Mouse (Mus musculus): ENCODE results near the gene Lenep. TPM values are rescaled to one million over a fixed set of nuclear protein-coding genes. Genes with fewer than 3 reads are reported as not detected.

The Lenep gene
- total and polyA plus RNA-seq, 3 experiments = not detected

GRCm38 (mm10) chr3:89417840-89418169, 15.2 kb upstream of the Lenep start:
- peaks cover 48% of the 10 kb centered on the region for H3K79me2 ChIP-seq (ENCODE audit: control insufficient read depth, insufficient read depth, low read length, poor library complexity)
- H3K4me1 ChIP-seq (ENCODE audit: control insufficient read depth in 1 of 2, insufficient read depth in 2 of 2, low read length in 2 of 2) = peaks cover 18 to 38% of the 10 kb centered on the region in 2 experiments
- peak; percentile 96 for DNase-seq (ENCODE audit: low read depth, low spot score)
- H3K27me3 ChIP-seq (ENCODE audit: control insufficient read depth in 1 of 2, insufficient read depth in 2 of 2, low read length in 2 of 2) = no peaks in the 10 kb centered on the region
- TF ChIP-seq GABPA (IDR thresholded peaks at IDR 0.05; ENCODE audit: low read depth, low read length) = no peak
- TF ChIP-seq HCFC1 (IDR thresholded peaks at IDR 0.05; ENCODE audit: low read depth, low read length) = no peak
- no peak for TF ChIP-seq TBP (IDR thresholded peaks at IDR 0.05; ENCODE audit: low read depth, low read length)
- peak; percentile 85 for TF ChIP-seq NRF1 (IDR thresholded peaks at IDR 0.05; ENCODE audit: insufficient read depth, low read depth, low read length, poor library complexity, severe bottlenecking)
- TF ChIP-seq POLR2AphosphoS2 (IDR thresholded peaks at IDR 0.05; ENCODE audit: low read length) = no peak
- peak in 1 of 2 experiments; percentile 78; a peak in 2 of 4 replicates for TF ChIP-seq POLR2A (IDR thresholded peaks at IDR 0.05; ENCODE audit: control insufficient read depth in 1 of 2, insufficient read depth in 1 of 2, low read depth in 1 of 2, low read length in 2 of 2, poor library complexity in 1 of 2)
- TF ChIP-seq USF1 (IDR thresholded peaks at IDR 0.05; ENCODE audit: low read depth, low read length) = no peak
- no peak for TF ChIP-seq RAD21 (IDR thresholded peaks at IDR 0.05; ENCODE audit: low read depth, low read length)
- H3K36me3 ChIP-seq (ENCODE audit: control insufficient read depth in 1 of 2, insufficient read depth in 2 of 2, low read length in 2 of 2) = peaks cover 7 to 40% of the 10 kb centered on the region in 2 experiments
- no peaks in the 10 kb centered on the region for H3K9me3 ChIP-seq (replicated peaks; ENCODE audit: insufficient read depth, low read length)
- H3K27ac ChIP-seq (ENCODE audit: control insufficient read depth, low read depth, low read length) = peak overlapping the region; percentile 87
- H3K4me3 ChIP-seq (ENCODE audit: control insufficient read depth in 1 of 2, insufficient read depth in 1 of 2, low read depth in 2 of 2, low read length in 2 of 2) = peak overlapping the region; percentile 75 to 92
- peak overlapping the region; percentile 81 for H3K9ac ChIP-seq (ENCODE audit: control insufficient read depth, low read depth, low read length, poor library complexity, severe bottlenecking)

- TF ChIP-seq MEF2A (IDR thresholded peaks at IDR 0.05; ENCODE audit: extremely low read depth, insufficient replicate concordance, low read depth, low read length, poor library complexity, severe bottlenecking) = no peak
- TF ChIP-seq CTCF (IDR thresholded peaks at IDR 0.05 in 2 of 3, conservative IDR thresholded peaks at IDR 0.05 in 1 of 3; ENCODE audit: control insufficient read depth in 1 of 3, insufficient read depth in 1 of 3, low read depth in 2 of 3, low read length in 3 of 3, poor library complexity in 1 of 3, severe bottlenecking in 1 of 3) = no peak
- no peak for TF ChIP-seq ETS1 (IDR thresholded peaks at IDR 0.05; ENCODE audit: low read depth, low read length)
- no peak for TF ChIP-seq MAX (IDR thresholded peaks at IDR 0.05; ENCODE audit: low read length)
- no peak for TF ChIP-seq ELF1 (IDR thresholded peaks at IDR 0.05; ENCODE audit: low read depth, low read length)
- peak; percentile 54; the same call in 1 of the 2 replicates for TF ChIP-seq ZNF384 (IDR thresholded peaks at IDR 0.05; ENCODE audit: low read depth, low read length)
- 0 out of 2 replicates have a peak, but pooled peaks have one; percentile 43 for TF ChIP-seq GATA1 (IDR thresholded peaks at IDR 0.05; ENCODE audit: low read depth, low read length)
- no peak for TF ChIP-seq ZKSCAN1 (IDR thresholded peaks at IDR 0.05; ENCODE audit: low read depth, low read length)
- no peak for TF ChIP-seq TBP (IDR thresholded peaks at IDR 0.05; ENCODE audit: low read depth, low read length)
- no peak for TF ChIP-seq NELFE (IDR thresholded peaks at IDR 0.05; ENCODE audit: low read depth, low read length)
- no peak for TF ChIP-seq USF2 (IDR thresholded peaks at IDR 0.05; ENCODE audit: borderline replicate concordance in 1 of 2, insufficient read depth in 1 of 2, low read depth in 1 of 2, low read length in 2 of 2)
- no peak for TF ChIP-seq MXI1 (IDR thresholded peaks at IDR 0.05; ENCODE audit: low read depth, low read length)
- TF ChIP-seq MYB (IDR thresholded peaks at IDR 0.05; ENCODE audit: low read depth, low read length) = peak; percentile 22; the same call in 1 of the 2 replicates
- 0 out of 2 replicates have a peak, but pooled peaks have one; percentile 42 for TF ChIP-seq CHD1 (IDR thresholded peaks at IDR 0.05; ENCODE audit: low read depth, low read length)
- no peak for TF ChIP-seq CHD2 (IDR thresholded peaks at IDR 0.05; ENCODE audit: low read length)
- TF ChIP-seq RCOR1 (IDR thresholded peaks at IDR 0.05; ENCODE audit: low read depth, low read length) = peak; percentile 56; the same call in 1 of the 2 replicates
- no peak for TF ChIP-seq TCF12 (IDR thresholded peaks at IDR 0.05; ENCODE audit: low read depth, low read length)
- peaks cover 7 to 37% of the 10 kb centered on the region in 2 experiments for H3K36me3 ChIP-seq (ENCODE audit: control insufficient read depth in 1 of 2, insufficient read depth in 2 of 2, low read length in 2 of 2)
- H3K9ac ChIP-seq (ENCODE audit: control insufficient read depth, low read depth, low read length, poor library complexity, severe bottlenecking) = peak overlapping the region; percentile 81
- H3K4me3 ChIP-seq (ENCODE audit: control insufficient read depth in 1 of 2, insufficient read depth in 1 of 2, low read depth in 2 of 2, low read length in 2 of 2) = peak overlapping the region; percentile 75 to 92
- peaks cover 14 to 35% of the 10 kb centered on the region in 2 experiments for H3K4me1 ChIP-seq (ENCODE audit: control insufficient read depth in 1 of 2, insufficient read depth in 2 of 2, low read length in 2 of 2)
- H3K27me3 ChIP-seq (ENCODE audit: control insufficient read depth in 1 of 2, insufficient read depth in 2 of 2, low read length in 2 of 2) = no peaks in the 10 kb centered on the region
- H3K27ac ChIP-seq (ENCODE audit: control insufficient read depth, low read depth, low read length) = peak overlapping the region; percentile 87
- H3K9me3 ChIP-seq (replicated peaks; ENCODE audit: insufficient read depth, low read length) = no peaks in the 10 kb centered on the region
- DNase-seq (ENCODE audit: low read depth, low spot score) = no peak
- peaks cover 48% of the 10 kb centered on the region for H3K79me2 ChIP-seq (ENCODE audit: control insufficient read depth, insufficient read depth, low read length, poor library complexity)
Measured at GRCm38 (mm10) chr3:89417131-89417530, 14.5 kb upstream of the Lenep start.
